Mouse (Mus musculus) intestine, postnatal 0 days (tissue): ENCODE data around the gene Lamtor2. TPM values are rescaled to one million over a fixed set of nuclear protein-coding genes. Genes with fewer than 3 reads are reported as not detected.
A peak's percentile ranks its signal among the peaks of the same experiment; 100 is the strongest.

Experiments
- ATAC-seq: fragments of 200-750 bp; cut with Nextera tagmentation; 2 replicates; pipeline ENCODE4 v1.8.0; 2017; ENCODE audit warnings: mild to moderate bottlenecking, moderate TSS enrichment, moderate library complexity
- H3K27ac ChIP-seq: fragments of 300-500 bp; sonication (generic); 2 replicates; pipeline ENCODE4 v1.5.1; 2014; ENCODE audit warnings: mild to moderate bottlenecking, low read depth, low read length, moderate library complexity
- H3K27me3 ChIP-seq: fragments of 300-500 bp; sonication (generic); replicated peaks from 2 replicates; pipeline ENCODE4 v1.6.1; 2014; ENCODE audit warnings: low read length, mixed read lengths; ENCODE audit not compliant: control insufficient read depth, insufficient read depth
- H3K36me3 ChIP-seq: fragments of 300-500 bp; sonication (generic); 2 replicates; pipeline ENCODE4 v1.6.1; 2014; ENCODE audit warnings: mild to moderate bottlenecking, moderate library complexity; ENCODE audit not compliant: control insufficient read depth, insufficient read depth
- H3K4me1 ChIP-seq: fragments of 300-500 bp; sonication (generic); replicated peaks from 2 replicates; pipeline ENCODE4 v1.6.1; 2014; ENCODE audit warnings: antibody characterized with exemption, low read length, mixed read lengths; ENCODE audit not compliant: control insufficient read depth, insufficient read depth
- H3K4me2 ChIP-seq: fragments of 300-500 bp; sonication (generic); replicated peaks from 2 replicates; pipeline ENCODE4 v1.6.1; 2014; ENCODE audit warnings: low read depth, mild to moderate bottlenecking, moderate library complexity
- H3K4me3 ChIP-seq: fragments of 300-500 bp; sonication (generic); 2 replicates; pipeline ENCODE4 v1.5.1; 2014; ENCODE audit warnings: low read depth, low read length
- H3K9ac ChIP-seq: fragments of 300-500 bp; sonication (generic); 2 replicates; pipeline ENCODE4 v1.6.1; 2014; ENCODE audit warnings: mild to moderate bottlenecking, low read depth, low read length
- H3K9me3 ChIP-seq: fragments of 300-500 bp; sonication (generic); 2 replicates; pipeline ENCODE4 v1.6.1; 2016; ENCODE audit warnings: mixed run types; ENCODE audit not compliant: control insufficient read depth
- CTCF ChIP-seq: sonication (generic); IDR thresholded peaks from 2 replicates; pipeline ENCODE4 v1.5.1; 2016; ENCODE audit warnings: low read depth, mild to moderate bottlenecking, control low read depth, antibody characterized with exemption, moderate library complexity
- WGBS: fragments of 180-500 bp; shearing (Covaris S2); extraction: QIAGEN DNeasy Blood & Tissue Kit; methylation state at CpG from one replicate; pipeline ENCODE4 v1.1.7; 2014; 5-methylcytosine and 5-hydroxymethylcytosine counted together
- polyA plus RNA-seq: library from polyadenylated mRNA; unstranded; fragments of >200 nt; fragmentation: Nextera tagmentation; extraction: Ambion mirVana; gene quantifications from 2 replicates; pipeline ENCODE4 v1.2.1, GENCODE M21; 2015

Lamtor2 gene
- polyA plus RNA-seq, 1 experiment from 2014 or later, result 171 TPM

DNA sequence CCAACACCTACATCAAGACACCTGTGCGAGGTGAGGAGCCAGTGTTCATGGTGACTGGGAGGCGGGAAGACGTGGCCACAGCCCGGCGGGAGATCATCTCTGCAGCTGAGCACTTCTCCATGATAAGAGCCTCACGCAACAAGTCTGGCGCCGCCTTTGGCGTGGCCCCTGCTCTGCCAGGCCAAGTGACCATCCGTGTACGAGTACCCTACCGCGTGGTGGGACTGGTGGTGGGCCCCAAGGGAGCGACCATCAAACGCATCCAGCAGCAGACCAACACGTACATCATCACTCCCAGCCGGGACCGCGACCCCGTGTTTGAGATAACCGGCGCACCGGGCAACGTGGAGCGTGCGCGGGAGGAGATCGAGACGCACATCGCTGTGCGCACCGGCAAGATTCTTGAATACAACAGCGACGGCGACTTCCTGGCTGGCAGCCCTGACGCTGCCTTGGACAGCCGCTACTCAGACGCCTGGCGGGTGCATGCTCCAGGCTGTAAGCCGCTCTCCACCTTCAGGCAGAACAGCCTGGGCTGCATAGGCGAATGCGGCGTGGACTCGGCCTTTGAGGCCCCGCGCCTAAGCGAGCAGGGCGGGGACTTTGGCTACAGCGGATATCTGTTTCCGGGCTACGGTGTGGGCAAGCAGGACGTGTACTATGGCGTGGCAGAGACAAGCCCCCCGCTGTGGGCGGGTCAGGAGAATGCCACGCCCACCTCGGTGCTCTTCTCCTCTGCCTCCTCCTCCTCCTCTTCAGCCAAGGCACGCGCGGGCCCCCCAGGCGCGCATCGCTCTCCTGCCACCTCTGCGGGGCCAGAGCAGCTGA, 16.6 kb downstream of the Lamtor2 start:
- Histone ChIP-seq H3K9ac (peak overlapping the region; percentile 46), H3K4me3 (peak overlapping the region; percentile 38), H3K27me3 (no peaks in the 10 kb centered on the region), H3K4me1 (peaks cover 3% of the 10 kb centered on the region; the same call in 1 of the 2 replicates), H3K36me3 (peaks cover 15% of the 10 kb centered on the region), H3K27ac (peak overlapping the region; percentile 60), H3K9me3 (no peaks in the 10 kb centered on the region), H3K4me2 (peak overlapping the region; percentile 78)
- TF ChIP-seq CTCF, result peak; percentile 24
- WGBS, result 9% methylated on average over 63 of the region's 64 CpGs
- peak; percentile 54 for ATAC-seq

DNA sequence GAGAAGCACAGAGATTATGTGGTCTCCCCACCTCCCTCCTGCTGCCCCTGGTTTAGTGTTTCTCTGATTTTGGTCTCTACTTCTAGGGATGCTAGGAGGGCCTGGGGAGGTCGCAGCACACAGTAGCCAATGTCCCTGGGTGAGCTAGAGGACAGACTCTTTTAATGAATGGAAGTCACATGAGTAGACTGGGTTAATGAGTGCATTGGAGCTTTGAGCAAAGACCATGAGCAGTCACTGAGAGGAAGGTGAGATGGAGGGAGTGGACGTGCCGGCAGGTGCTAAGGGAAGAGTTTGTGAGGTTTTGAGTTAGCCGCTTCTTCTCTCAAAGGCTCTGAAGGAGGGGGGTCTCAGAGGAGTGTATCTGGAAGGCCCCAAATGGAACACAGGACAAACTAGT, 17.3 kb downstream of the Lamtor2 start:
- H3K9ac ChIP-seq, result no peak overlapping the region
- H3K9me3 ChIP-seq, result no peaks in the 10 kb centered on the region
- no peak for ATAC-seq
- H3K4me3 ChIP-seq, result no peak overlapping the region
- WGBS, result 72% methylated on average over 4 of the region's 4 CpGs
- H3K36me3 ChIP-seq, result peaks cover 9% of the 10 kb centered on the region; the same call in 1 of the 2 replicates
- no peaks in the 10 kb centered on the region for H3K27me3 ChIP-seq
- peak overlapping the region; percentile 78; the same call in 1 of the 2 replicates for H3K4me2 ChIP-seq
- H3K27ac ChIP-seq, result no peak overlapping the region
- TF ChIP-seq CTCF, result no peak
- peaks cover 3% of the 10 kb centered on the region; the same call in 1 of the 2 replicates for H3K4me1 ChIP-seq

DNA sequence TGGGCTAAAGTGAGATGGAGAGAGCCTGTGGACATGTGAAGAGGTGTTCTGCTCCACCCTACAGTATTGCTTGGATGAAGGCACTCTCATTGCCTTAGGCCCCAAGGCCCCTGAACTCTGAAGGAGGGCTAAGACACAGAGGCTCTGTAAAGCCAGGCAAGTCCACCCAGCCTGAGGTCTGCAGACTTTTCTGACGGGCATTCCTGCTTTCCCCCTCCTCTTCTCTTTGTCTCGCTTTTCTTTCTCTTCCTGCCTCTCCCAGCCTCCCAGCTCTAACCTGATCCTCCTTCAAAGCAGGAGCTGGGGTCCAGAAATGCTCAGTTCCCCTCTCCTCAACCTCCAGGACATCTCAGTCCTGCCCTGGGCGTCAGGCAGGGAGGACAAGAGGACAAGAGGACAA, 17.9 kb downstream of the Lamtor2 start:
- Histone ChIP-seq H3K27me3 (no peaks in the 10 kb centered on the region), H3K9me3 (no peaks in the 10 kb centered on the region), H3K4me1 (peaks cover 3% of the 10 kb centered on the region; the same call in 1 of the 2 replicates), H3K36me3 (peaks cover 9% of the 10 kb centered on the region; the same call in 1 of the 2 replicates), H3K9ac (no peak overlapping the region), H3K4me3 (no peak overlapping the region), H3K4me2 (no peak overlapping the region), H3K27ac (no peak overlapping the region; the same call in 1 of the 2 replicates)
- ATAC-seq, result no peak
- no peak for TF ChIP-seq CTCF
- WGBS, result 69% methylated on average over 3 of the region's 3 CpGs

- Histone ChIP-seq H3K9ac (no peak overlapping the region), H3K4me1 (peaks cover 3% of the 10 kb centered on the region; the same call in 1 of the 2 replicates), H3K4me2 (peak overlapping the region; percentile 97), H3K27me3 (no peaks in the 10 kb centered on the region), H3K36me3 (peaks cover 9% of the 10 kb centered on the region; the same call in 1 of the 2 replicates), H3K9me3 (no peaks in the 10 kb centered on the region), H3K27ac (no peak overlapping the region), H3K4me3 (peak overlapping the region; percentile 76)
- no peak for TF ChIP-seq CTCF
- ATAC-seq, result no peak
- WGBS, result 11% methylated on average over 5 of the region's 5 CpGs
Observed at GRCm38 (mm10) chr3:88533706-88534105, 19.2 kb downstream of the Lamtor2 start.

GRCm38 (mm10) chr3:88532689-88533511, 20.0 kb downstream of the Lamtor2 start:
- no peak for TF ChIP-seq CTCF
- Histone ChIP-seq H3K4me1 (peaks cover 3% of the 10 kb centered on the region; the same call in 1 of the 2 replicates), H3K4me3 (peak overlapping the region; percentile 76), H3K27me3 (no peaks in the 10 kb centered on the region), H3K9ac (peak overlapping the region; percentile 57), H3K36me3 (peaks cover 1% of the 10 kb centered on the region; the same call in 1 of the 2 replicates), H3K9me3 (no peaks in the 10 kb centered on the region), H3K27ac (no peak overlapping the region), H3K4me2 (peak overlapping the region; percentile 97)
- no peak for ATAC-seq
- 3% methylated on average over 33 of the region's 40 CpGs for WGBS

- Histone ChIP-seq H3K36me3 (no peaks in the 10 kb centered on the region; the same call in 1 of the 2 replicates), H3K4me3 (peak within 1 kb of the TSS; percentile 76), H3K27me3 (no peaks in the 10 kb centered on the region), H3K4me2 (peak within 1 kb of the TSS; percentile 97), H3K9ac (peak within 1 kb of the TSS; percentile 57), H3K9me3 (no peaks in the 10 kb centered on the region), H3K4me1 (peaks cover 3% of the 10 kb centered on the region; the same call in 1 of the 2 replicates), H3K27ac (peak within 1 kb of the TSS; percentile 60)
- ATAC-seq, result no peak
- TF ChIP-seq CTCF, result no peak
- WGBS, result 2% methylated on average over 7 of the region's 31 CpGs
Observed at GRCm38 (mm10) chr3:88532299-88532674, 20.6 kb downstream of the Lamtor2 start, which contains the start of gene Mex3a. Mex3a (plus strand) TSS chr3:88532395.
